Mouse (Mus musculus) liver, embryonic 13.5 days (tissue): ENCODE data around the gene Rdh16. TPM values are rescaled to one million over a fixed set of nuclear protein-coding genes. Genes with fewer than 3 reads are reported as not detected.
"Not testable (repeated sequence)": the region's sequence is repeated elsewhere in the genome, so short reads cannot be mapped to it uniquely, and the experiment has no call there.

ENCODE experiments used
- ATAC-seq: fragments of 200-750 bp; cut with Nextera tagmentation; 2 replicates; pipeline ENCODE4 v1.8.0; 2017; ENCODE audit warnings: low read depth, mild to moderate bottlenecking, moderate number of reproducible peaks, moderate library complexity
- DNase-seq: peaks from one replicate; pipeline ENCODE4 v3.0.0; 2022
- H3K27ac ChIP-seq: fragments of 300-500 bp; sonication (generic); 2 replicates; pipeline ENCODE4 v1.5.1; 2015; ENCODE audit warnings: moderate library complexity, mild to moderate bottlenecking, inconsistent platforms
- H3K27me3 ChIP-seq: fragments of 300-500 bp; sonication (generic); 2 replicates; pipeline ENCODE4 v1.6.1; 2015; ENCODE audit warnings: mild to moderate bottlenecking, inconsistent platforms
- H3K36me3 ChIP-seq: fragments of 300-500 bp; sonication (generic); 2 replicates; pipeline ENCODE4 v1.6.1; 2015; ENCODE audit warnings: mild to moderate bottlenecking, inconsistent platforms
- H3K4me1 ChIP-seq: fragments of 300-500 bp; sonication (generic); replicated peaks from 2 replicates; pipeline ENCODE4 v1.6.1; 2015; ENCODE audit warnings: inconsistent platforms
- H3K4me2 ChIP-seq: fragments of 300-500 bp; sonication (generic); 2 replicates; pipeline ENCODE4 v1.6.1; 2015; ENCODE audit warnings: inconsistent platforms, mild to moderate bottlenecking, moderate library complexity
- H3K4me3 ChIP-seq: fragments of 300-500 bp; sonication (generic); replicated peaks from 2 replicates; pipeline ENCODE4 v1.5.1; 2015; ENCODE audit warnings: mild to moderate bottlenecking, inconsistent platforms
- H3K9ac ChIP-seq: fragments of 300-500 bp; sonication (generic); 2 replicates; pipeline ENCODE4 v1.6.1; 2015; ENCODE audit warnings: mild to moderate bottlenecking, inconsistent platforms
- H3K9me3 ChIP-seq: fragments of 300-500 bp; sonication (generic); replicated peaks from 2 replicates; pipeline ENCODE4 v1.6.1; 2016; ENCODE audit warnings: inconsistent platforms
- WGBS: fragments of 180-500 bp; shearing (Covaris S2); methylation state at CpG from one replicate; pipeline ENCODE4 v1.1.7; 2015; ENCODE audit not compliant: insufficient replicate concordance; 5-methylcytosine and 5-hydroxymethylcytosine counted together
- polyA plus RNA-seq: library from polyadenylated mRNA; unstranded; fragments of >200 nt; fragmentation: Nextera tagmentation; extraction: Ambion mirVana; gene quantifications from 2 replicates; pipeline ENCODE4 v1.2.1, GENCODE M21; 2015

The Rdh16 gene
- polyA plus RNA-seq, 1 experiment from 2014 or later, result not detected

DNA sequence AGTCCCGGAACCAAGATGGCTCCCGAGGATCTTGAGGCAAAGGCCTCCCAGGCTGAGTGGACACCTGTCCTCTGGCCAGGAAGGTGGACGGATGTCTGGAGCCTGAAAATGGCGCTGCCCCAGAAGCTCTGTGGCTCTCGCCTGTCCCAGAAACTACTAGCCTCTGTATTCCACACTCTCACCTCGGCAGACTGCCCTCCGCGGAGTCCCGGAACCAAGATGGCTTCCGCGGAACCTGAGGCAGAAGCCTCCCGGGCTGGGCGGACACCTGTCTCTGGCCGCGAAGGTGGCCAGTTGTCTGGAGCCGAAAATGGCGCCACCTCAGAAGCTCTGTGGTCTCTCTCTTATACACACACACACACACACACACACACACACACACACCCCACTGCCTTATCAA is 18.6 kb upstream of the Rdh16 start:
- not testable (repeated sequence) for H3K4me3 ChIP-seq, DNase-seq, H3K36me3 ChIP-seq, H3K27ac ChIP-seq, H3K9ac ChIP-seq, H3K9me3 ChIP-seq, ATAC-seq, H3K4me2 ChIP-seq, H3K4me1 ChIP-seq, H3K27me3 ChIP-seq
- 84% methylated on average over 17 of the region's 17 CpGs for WGBS

DNA sequence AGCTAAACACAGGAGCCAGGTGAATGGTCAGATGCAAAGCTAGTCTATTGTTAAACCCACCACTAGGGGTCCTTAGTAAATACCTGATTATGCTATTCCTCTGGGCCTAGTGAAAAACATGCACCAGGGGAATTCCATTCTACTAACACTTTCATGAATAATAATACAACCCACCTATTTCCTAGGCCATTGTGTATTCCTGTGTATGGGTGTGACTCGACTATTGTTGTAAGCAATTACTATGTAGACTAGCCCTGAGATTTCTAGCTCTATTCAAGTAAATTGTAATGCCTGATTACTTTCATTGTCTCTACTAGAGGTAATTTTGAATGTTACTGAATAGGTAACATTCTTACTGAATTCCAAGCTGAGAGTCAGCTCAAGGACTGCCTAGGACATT is 15.5 kb upstream of the Rdh16 start:
- not testable (repeated sequence) for H3K36me3 ChIP-seq, ATAC-seq, H3K9me3 ChIP-seq, H3K9ac ChIP-seq, DNase-seq, H3K4me2 ChIP-seq, H3K27ac ChIP-seq, H3K4me3 ChIP-seq, H3K27me3 ChIP-seq, H3K4me1 ChIP-seq
- WGBS, result 59% methylated on average over 1 of the region's 1 CpGs

DNA sequence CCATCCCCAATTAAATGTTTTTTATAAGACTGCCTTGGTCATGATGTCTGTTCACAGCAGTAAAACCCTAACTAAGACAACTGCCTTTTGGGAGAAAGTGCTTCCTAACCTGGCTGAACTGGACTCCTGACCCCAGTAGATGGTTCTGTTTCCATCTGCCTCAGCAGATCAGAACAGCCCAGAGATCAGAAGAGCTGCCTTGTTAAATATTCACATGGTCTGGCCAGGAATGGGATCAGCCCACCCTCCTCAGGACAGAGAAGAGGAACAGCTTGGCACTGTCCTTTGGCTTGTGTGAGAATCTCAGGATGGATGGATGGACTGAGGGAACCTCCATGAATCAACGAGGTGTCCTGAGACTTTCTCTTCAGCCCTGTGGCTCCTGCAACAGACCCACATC is 1.7 kb upstream of the Rdh16 start:
- no peak overlapping the region for H3K4me3 ChIP-seq
- no peaks in the 10 kb centered on the region for H3K4me1 ChIP-seq
- H3K27me3 ChIP-seq, result no peaks in the 10 kb centered on the region
- no peaks in the 10 kb centered on the region for H3K36me3 ChIP-seq
- 46% methylated on average over 1 of the region's 1 CpGs for WGBS
- H3K9me3 ChIP-seq, result no peaks in the 10 kb centered on the region
- ATAC-seq, result no peak
- H3K27ac ChIP-seq, result no peak overlapping the region
- H3K9ac ChIP-seq, result no peak overlapping the region
- no peak overlapping the region for H3K4me2 ChIP-seq
- no peak for DNase-seq

DNA sequence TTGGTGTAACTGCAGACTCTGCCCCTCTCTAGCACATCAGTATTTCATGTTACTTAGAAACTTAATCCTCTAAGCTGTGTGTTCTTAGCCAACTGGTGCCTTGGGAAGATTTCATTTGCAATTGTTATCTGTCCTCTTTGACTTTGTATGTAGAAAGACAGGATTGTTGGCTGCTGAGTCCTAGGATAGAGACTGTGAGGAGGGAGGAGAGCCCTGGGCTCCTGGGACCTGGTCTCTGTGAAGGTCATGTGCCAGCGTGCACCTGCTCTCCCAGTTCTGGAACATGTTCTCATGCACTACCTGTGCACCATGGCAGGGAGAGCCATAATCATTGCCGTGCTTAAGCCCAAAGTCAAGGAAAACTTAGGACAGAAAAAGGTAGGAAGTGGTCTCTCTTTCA is 660 bp downstream of the Rdh16 start:
- ATAC-seq (no peak), DNase-seq (no peak)
- Histone ChIP-seq H3K9ac (no peak overlapping the region), H3K4me1 (no peaks in the 10 kb centered on the region), H3K4me3 (no peak overlapping the region), H3K36me3 (no peaks in the 10 kb centered on the region), H3K27me3 (no peaks in the 10 kb centered on the region), H3K4me2 (no peak overlapping the region), H3K9me3 (no peaks in the 10 kb centered on the region), H3K27ac (no peak overlapping the region)
- 60% methylated on average over 2 of the region's 2 CpGs for WGBS

DNA sequence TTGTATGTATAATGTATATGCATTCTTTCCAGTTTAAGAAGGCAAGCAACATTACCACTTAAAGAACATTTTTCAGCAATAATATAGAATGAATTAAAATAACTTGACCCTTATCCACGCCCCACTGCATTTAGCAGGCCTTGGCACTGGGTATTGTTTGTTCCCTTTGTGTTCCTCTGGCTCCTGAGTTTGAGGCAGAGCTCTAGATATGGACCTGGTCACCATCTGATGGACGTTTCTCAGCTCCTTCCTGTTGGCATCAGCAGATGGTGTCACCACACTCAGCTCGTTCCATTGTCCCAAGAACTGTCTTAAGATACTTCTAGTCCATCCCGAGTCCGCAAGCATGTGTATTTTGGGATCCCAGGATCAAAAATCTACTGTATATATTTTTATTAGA is 1.3 kb downstream of the Rdh16 start:
- Histone ChIP-seq H3K27ac (no peak overlapping the region), H3K9me3 (no peaks in the 10 kb centered on the region), H3K4me2 (no peak overlapping the region), H3K36me3 (no peaks in the 10 kb centered on the region), H3K27me3 (no peaks in the 10 kb centered on the region), H3K9ac (no peak overlapping the region), H3K4me1 (no peaks in the 10 kb centered on the region), H3K4me3 (no peak overlapping the region)
- DNase-seq (no peak), ATAC-seq (no peak)
- 54% methylated on average over 5 of the region's 5 CpGs for WGBS

DNA sequence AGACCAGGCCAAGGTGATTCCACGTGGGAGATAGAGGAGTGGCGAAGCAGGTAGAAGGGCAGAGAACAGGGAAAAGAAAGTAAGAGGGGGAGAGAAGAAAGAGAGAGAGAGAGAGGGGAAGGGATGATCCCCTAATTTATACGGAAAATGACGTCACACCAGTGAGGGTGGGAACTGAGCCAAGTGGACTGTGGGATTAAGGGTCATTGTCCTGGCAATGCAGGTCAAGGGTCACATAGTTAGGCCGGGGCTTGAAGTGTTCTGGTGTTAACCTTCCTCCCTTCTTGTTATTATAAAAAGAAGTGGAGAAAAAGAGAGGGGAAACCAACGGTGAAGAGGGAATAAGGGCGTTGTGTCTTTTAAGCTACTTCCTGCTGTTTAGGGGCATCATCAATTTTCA is 3.5 kb downstream of the Rdh16 start:
- Histone ChIP-seq H3K4me3 (no peak overlapping the region), H3K27ac (no peak overlapping the region), H3K9me3 (no peaks in the 10 kb centered on the region), H3K36me3 (no peaks in the 10 kb centered on the region), H3K4me2 (no peak overlapping the region), H3K27me3 (no peaks in the 10 kb centered on the region), H3K9ac (no peak overlapping the region), H3K4me1 (no peaks in the 10 kb centered on the region)
- ATAC-seq, result no peak
- no peak for DNase-seq
- 56% methylated on average over 7 of the region's 7 CpGs for WGBS

DNA sequence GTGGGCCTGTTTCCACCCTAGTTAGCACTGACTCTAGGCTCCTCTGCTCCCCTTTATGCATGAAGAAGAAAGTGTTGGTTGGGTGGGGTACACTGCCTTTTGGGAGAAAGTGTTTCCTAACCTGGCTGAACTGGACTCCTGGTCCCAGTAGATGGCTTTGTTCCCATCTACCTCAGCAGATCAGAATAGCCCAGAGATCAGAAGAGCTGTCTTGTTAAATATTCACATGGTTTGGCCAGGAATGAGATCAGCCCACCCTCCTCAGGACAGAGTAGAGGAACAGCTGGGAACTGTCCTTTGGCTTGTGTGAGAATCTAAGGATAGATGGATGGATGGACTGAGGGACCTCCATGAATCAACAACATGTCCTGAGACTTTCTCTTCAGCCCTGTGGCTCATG is 14.9 kb downstream of the Rdh16 start:
- Histone ChIP-seq H3K4me2 (no peak overlapping the region), H3K27me3 (no peaks in the 10 kb centered on the region), H3K27ac (no peak overlapping the region), H3K4me1 (no peaks in the 10 kb centered on the region), H3K9ac (no peak overlapping the region), H3K9me3 (no peaks in the 10 kb centered on the region), H3K36me3 (no peaks in the 10 kb centered on the region), H3K4me3 (no peak overlapping the region)
- no peak for DNase-seq
- ATAC-seq, result no peak

DNA sequence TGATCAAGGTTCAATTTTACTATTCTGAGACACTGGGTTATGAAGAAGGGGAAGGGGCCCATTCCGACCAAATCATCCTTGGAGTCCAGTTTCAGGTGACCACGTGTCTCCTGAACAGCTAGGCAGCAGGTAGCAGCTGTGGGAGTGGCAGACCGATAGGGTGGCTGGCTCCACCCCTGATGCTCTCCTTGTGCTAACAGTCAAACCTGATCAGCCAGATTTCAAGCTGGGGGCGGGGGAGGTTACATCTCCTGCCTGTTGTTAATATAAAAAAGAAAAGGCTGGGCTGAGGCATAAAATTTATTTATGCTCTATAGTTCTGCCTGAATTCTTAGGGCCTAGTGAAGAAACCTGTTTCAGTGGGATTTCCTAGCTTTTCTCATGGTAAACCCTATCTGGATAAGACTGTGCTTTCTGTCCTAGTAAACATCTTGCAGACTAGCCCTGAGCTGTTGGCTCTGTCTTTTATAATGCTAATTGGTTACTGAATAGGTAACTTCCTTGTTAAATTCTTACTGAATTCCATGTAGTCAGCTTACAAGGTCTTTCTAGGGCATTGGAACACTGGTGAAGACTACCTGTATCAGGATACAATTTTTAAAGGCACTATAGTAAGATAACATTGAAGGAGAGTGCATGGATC is 16.4 kb downstream of the Rdh16 start:
- not testable (repeated sequence) for H3K4me3 ChIP-seq, ATAC-seq, H3K9ac ChIP-seq, H3K27me3 ChIP-seq, H3K9me3 ChIP-seq, DNase-seq, H3K27ac ChIP-seq, H3K4me1 ChIP-seq, H3K36me3 ChIP-seq, H3K4me2 ChIP-seq
- 57% methylated on average over 4 of the region's 4 CpGs for WGBS

DNA sequence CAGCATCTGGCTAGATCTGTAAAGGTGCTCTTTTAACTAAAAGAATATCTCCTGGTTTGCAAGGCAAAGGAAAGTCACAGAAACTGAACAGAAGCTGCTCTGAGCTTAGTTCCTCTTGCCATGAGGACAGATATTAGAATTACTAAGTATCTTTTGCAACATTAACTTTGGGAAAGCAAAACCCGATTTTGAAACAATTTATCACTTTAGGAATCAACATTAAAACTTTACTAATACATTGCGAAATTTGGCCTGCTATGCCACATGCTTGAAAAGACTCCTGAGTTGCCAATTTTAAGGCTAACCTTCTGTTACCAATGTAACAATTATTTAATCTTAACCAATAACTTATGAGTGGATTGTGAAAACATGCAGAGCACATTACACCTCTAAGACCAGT is 20.9 kb downstream of the Rdh16 start:
- H3K9me3 ChIP-seq, H3K36me3 ChIP-seq, H3K4me2 ChIP-seq, H3K27me3 ChIP-seq, H3K9ac ChIP-seq, H3K27ac ChIP-seq, H3K4me3 ChIP-seq, DNase-seq, H3K4me1 ChIP-seq, ATAC-seq: not testable (repeated sequence)
- WGBS, result 67% methylated on average over 2 of the region's 2 CpGs

DNA sequence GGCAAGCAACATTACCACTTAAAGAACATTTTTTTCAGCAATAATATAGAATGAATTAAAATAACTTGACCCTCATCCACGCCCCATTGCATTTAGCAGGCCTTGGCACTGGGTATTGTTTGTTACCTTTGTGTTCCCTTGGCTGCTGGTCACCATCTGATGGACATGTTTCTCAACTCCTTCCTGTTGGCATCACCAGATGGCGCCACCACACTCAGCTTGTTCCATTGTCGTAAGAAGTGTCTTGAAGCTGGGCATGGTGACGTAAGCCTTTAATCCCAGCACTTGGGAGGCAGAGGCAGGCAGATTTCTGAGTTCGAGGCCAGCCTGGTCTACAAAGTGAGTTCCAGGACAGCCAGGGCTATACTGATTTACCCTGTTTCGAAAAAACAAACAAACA is 24.4 kb downstream of the Rdh16 start:
- ATAC-seq (no peak), DNase-seq (no peak)
- Histone ChIP-seq H3K4me3 (no peak overlapping the region), H3K9me3 (no peaks in the 10 kb centered on the region), H3K9ac (no peak overlapping the region), H3K4me2 (no peak overlapping the region), H3K4me1 (no peaks in the 10 kb centered on the region), H3K36me3 (no peaks in the 10 kb centered on the region), H3K27me3 (no peaks in the 10 kb centered on the region), H3K27ac (no peak overlapping the region)
- WGBS, result 48% methylated on average over 6 of the region's 6 CpGs

DNA sequence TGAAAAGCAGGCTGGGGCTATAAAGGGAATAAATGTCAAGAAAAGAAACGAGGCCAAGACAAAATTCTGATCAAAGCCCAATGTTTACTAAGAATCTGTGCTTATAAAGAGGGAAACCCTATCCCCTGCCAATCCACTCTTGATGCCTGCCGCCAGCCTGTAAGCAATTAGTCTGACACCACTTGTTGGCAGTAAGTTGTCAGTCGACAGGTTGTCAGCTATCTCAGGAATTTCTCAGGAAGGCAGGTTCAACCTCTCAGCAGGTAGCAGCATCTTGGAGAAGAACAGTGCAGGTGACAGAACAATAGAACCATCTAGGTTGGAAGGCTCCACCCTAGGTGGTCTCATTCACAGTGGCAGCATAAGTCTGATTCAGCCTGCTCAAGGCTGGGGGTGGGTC is 28.2 kb downstream of the Rdh16 start:
- DNase-seq (no peak), ATAC-seq (no peak)
- Histone ChIP-seq H3K27ac (no peak overlapping the region), H3K9ac (no peak overlapping the region), H3K4me1 (no peaks in the 10 kb centered on the region), H3K9me3 (no peaks in the 10 kb centered on the region), H3K27me3 (no peaks in the 10 kb centered on the region), H3K4me3 (no peak overlapping the region), H3K36me3 (no peaks in the 10 kb centered on the region), H3K4me2 (no peak overlapping the region)
- 56% methylated on average over 3 of the region's 3 CpGs for WGBS

DNA sequence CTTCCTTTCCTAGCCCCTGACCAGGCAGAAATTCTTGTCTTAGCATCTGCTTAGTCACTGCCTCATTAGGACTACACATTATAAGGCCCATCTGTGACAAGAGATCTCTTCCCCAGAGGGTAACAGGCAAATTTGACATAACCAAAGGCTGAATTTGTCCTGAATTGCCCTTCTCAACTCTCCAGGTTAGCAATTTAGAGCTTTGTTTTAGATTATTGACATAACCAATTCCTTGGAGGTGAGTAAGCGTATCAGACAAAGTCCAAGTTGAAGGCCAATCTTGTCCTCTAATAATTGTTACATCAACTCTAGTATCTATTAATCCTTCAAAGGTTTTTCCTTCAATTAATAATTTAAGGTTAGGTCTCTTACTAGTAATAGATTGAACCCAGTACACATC is 33.2 kb downstream of the Rdh16 start:
- 83% methylated on average over 1 of the region's 1 CpGs for WGBS
- H3K9me3 ChIP-seq, H3K4me2 ChIP-seq, H3K36me3 ChIP-seq, H3K4me3 ChIP-seq, H3K9ac ChIP-seq, H3K27me3 ChIP-seq, ATAC-seq, DNase-seq, H3K4me1 ChIP-seq, H3K27ac ChIP-seq: not testable (repeated sequence)
